Mouse (Mus musculus): Measurements from ENCODE around the gene Lsm10.
"Not testable (repeated sequence)": the region's sequence is repeated elsewhere in the genome, so short reads cannot be mapped to it uniquely, and the experiment has no call there.

Gene Lsm10

DNA sequence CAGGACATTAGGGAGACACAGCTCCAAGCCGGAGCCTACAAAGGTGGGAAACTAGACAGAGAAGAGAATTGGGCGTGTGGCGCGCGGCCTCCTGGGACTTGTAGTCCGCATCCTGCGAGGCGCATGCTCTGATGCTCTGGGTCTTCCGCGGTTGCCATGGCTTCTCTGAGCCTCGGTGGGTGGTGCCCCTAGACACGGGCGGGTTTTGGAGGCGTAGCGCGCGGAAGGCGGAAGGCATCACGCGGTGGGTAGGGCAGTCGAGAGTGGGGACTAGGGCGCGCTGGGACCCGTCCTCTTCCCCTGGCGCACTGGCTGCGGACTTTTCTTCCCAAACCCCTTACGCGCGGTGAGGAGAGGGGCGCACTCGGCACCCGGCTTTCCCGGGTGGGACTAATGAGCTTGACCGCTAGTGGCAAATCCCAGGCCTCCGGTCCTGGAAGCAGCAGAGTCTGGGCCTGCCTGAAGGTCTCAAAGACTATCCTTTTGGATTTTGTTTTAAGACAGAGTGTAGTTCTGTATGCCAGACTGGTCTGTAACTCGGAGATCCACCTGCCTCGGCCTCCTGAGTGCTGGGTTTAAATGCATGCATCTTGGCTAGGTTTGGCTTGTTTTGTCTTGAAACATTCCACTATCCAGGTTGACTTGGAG lies at the start of gene Lsm10:
Lsm10 (plus strand) TSS at position 160 of the 648 bp plus-strand sequence.
- peak; percentile 95 for DNase-seq

DNA sequence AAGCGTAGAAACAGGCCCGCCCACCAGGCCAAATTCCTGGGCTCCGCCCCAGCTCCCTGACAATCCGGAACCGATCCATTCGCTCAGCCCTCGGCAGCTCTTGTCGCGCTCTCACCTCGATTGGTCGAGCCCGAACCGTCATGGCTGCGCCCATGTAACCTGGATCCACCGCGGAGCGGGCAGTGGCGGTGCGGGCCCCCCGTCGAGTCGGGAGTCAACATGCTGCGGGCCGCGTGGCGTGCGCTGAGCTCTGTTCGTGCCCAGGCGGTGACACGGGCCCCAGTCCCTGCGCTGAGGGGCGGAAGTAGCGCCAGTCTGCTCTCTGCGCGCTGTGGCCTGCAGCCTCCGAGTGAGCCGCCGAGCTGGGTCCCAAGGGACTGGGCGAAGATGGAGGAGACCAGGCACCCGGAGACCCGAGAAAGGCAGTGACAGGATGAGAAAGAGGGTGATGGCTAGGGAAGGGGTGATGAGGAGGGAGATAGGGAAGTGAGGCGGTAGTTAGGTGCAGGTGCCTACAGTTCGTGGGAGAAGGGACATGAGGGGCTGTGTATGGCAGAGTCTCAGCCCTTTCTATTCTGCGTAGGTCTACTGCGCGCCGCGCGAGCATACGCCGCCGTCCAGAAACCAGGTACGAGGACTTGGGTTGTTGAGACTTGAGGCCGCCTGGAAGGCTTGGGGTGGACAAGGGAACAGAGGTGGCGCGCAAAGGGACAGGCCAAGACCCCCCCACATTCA lies 49.4 kb upstream of the Lsm10 start, which contains the start of gene Mrps15:
Mrps15 (plus strand) TSS at position 75 of the 735 bp plus-strand sequence.
- peak; percentile 77 for DNase-seq

DNA sequence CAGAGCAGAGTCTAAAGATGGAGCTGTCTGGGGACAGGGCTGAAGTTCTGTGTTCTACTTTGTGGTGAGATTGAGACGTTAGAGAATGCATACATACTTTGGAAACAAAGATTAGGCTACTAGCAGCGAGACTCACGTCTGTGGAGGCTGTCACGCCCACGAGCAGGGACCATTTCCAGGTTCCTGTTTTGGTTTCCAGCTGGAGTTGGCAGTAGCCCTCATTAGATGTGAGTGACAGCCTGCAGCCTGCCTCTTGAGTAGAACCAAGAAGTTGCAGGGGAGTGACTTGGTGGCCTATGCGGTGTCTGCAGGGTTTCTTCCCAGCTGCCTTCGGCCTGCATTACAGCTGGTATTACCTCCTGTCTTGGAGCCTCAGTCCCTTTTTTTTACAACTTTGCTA lies 44.8 kb upstream of the Lsm10 start:
- no peak for DNase-seq

DNA sequence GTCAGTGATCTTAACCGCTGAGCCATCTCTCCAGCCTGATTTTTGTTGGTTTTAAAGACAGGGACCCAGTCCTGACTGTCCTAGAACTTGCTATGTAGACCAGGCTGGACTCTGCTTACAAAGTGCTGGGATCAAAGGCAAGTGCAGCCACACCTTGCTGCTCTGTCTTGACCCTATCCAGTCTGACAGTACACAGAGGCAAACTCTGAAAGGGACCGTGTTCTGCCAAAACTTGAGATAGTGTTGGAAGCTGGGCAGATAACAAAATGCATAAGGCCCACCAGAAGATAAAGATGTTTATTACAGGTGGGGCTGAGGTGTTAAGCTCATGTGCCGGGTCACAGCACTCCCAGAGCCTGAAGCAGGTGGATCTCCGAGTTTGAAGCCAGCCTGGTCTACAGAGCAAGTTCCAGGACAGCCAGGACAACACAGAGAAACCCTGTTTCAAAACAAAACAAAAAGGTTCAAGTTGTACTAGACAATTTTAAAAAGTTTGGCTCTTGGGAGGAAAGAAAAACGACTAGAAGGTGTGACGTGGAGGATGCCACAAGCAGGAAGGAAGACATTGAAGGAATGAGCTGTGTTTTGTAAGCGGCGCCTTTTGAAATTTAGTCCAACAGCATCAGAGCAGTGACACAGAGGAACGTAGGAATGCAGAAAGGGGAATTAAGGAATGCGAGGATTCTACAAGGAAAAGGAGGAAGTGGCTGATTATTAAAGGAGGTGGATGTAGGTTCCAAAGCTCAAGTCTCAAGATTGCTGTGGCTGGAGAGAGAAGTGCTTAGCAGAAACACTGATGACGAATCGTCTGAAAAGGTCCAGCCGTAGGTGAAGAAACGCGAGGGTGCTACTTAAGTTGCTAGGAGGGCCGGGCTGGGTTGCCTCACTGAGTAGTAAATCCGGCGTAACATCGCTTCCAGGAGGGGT lies 39.0 kb upstream of the Lsm10 start:
- DNase-seq = no peak

DNA sequence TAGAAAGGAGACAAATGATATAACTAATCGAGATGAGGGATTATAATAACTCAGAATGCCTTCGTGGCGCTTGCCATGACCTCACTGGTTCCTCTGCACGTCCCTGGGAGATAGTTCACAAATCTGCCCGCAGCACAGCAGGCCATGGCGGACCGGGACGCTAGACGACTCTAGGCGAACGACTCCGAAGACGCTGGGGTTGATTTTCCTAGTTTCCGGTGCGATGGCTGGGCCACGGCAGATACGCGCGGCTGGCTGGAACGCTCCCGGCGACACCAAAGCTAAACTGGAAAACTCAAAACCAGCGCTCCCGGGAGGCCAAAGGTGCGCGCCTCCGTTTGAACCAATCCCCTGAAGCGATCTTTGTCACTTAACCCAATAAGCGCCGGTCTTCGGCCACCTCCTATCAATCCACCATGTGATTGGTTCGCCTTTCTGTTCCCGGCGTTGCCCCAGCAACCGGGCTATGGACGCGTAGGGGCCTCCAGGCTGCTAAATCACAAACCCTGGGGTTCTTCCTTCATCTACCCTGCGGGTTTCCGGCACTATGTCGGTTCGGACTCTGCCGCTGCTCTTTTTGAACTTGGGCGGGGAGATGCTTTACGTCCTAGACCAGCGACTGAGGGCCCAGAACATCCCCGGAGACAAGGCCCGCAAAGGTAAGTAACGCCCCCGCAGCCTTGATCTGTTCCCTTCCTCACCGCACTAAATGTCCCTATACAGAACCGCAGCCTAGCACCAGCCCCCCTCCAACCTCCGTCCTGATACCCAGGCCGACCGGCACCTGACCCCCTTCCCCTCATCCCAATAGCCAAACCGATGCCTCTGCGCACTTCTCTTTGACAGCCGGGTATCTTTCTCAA lies 38.1 kb upstream of the Lsm10 start, which contains the start of gene Oscp1:
Oscp1 (plus strand) TSS at position 432 of the 863 bp plus-strand sequence.
- peak; percentile 90 for DNase-seq

DNA sequence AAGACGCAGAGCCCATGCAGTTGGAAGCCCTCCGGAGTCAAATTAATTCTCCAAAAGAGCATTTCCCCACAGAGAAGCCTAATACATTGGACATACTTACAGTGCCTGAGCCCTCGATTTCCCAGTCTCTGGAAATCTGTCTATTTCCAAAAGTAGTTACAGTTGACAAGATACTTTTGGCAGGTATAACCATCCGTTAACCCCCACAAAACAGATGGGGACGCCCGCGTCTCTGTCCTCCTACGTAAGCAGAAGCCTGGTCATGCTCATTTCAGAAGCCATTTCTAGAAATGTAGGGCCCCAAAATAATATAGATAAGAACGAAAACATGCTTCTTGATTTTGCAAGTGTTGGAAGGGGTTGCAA lies 37.4 kb upstream of the Lsm10 start:
- no peak for DNase-seq

DNA sequence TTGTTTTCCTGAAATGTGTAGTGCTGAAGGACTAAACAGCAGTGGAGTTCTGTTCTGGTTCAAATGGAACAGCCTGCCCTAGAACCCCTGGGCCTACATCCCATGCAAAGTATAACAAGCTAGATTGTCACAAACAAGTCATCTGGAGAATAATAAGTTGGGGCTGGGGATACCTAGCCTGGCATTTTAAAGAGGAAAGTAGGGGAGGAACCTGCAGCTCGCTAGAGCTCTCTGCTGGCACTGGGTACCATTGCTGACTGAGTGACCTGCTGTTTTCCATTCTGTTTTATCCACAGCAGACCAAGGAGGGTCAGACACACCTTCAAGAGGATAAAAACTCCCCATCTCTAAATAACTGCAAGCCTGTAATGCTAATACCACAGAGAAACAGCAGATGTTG lies 33.6 kb upstream of the Lsm10 start:
- DNase-seq = peak; percentile 43

DNA sequence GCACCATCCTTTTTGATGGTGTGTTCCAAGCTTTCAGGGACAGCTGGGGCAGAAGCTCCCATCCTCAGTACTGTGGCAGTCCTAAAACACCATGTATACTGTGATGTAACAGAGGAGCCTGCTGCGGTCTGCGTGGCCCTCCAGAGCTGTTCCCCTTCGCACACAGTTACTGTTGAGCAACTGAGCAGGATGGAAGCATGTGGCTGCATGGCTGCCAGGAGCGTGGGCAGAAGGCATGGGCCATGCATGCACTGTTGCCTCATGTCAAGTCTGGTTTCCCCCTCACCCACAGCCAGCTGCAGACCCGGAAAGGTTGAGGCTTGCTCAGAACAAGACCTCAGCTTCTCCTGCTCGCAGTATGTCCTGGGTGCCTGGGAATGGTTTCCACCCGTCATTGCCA lies 31.2 kb upstream of the Lsm10 start:
- DNase-seq = no peak

DNA sequence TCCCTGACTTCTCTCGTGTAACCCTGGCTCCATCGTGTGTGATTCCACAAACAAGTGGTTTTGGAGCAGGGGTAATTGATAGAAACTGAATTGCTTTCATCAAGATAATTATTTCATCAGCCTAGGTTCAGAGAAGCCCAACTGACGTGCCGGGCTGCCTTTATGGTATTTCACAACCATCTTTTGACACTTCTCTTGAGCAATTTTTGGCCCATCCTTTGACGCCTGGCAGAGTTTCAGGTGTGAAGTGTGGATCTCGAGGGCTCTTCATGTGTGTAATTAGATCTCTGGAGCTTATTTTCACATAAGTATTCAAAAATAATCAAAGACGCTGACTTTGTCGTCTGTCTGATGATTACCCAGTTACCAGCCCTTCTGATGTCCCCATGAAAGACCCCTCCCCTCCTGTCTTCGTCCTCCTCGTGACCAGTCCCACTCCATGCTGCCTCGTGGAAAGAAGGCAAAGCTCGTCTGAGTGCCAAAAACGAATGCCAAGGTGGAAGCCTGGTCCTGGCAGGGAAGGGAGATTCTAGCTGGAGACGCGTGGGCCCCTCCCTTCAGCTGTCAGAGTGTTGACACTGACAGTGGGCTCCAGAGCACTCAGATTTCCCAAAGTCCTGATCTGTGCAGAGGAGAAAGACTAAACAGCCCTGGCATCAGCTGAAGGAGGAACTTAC lies 28.9 kb upstream of the Lsm10 start:
- no peak for DNase-seq

DNA sequence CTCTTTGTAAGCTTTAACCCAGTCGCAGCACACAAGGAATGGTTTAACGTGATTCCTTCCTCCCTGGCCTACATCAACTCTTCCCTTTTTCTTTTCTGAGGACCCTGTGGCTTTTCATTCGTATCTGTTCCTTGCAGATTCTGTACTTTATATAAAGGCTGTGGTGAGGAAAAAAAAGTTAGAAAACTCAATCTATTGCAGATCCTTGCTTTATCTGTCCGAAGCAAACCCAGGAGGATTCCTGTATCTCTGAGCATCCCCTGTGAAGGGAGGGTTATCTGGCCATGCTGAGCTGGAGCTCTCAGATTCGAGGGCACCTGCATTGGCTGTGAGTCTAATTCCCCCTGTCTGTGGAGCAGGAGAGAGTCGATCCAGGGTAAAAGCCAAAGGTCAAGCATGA lies 27.6 kb upstream of the Lsm10 start:
- DNase-seq = no peak

DNA sequence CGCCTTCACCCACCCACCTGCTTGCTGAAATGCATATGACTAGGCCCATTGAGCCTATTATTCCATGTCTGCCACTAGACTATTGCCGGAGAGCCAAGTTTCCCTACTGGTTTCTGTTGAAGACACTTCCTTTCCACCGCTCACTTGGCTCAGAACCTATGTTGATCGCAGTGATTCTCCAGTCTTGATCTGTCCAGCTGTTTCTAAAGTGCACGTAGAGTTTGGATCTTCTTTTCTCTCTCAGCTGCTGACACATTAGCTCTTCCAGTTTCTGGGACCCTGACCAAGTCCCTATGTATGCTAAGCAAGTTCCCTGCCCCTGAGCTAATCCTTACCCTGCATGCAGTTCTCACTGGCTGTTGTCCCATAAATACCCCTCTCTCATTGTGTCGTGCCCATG lies 18.6 kb upstream of the Lsm10 start:
- no peak for DNase-seq

DNA sequence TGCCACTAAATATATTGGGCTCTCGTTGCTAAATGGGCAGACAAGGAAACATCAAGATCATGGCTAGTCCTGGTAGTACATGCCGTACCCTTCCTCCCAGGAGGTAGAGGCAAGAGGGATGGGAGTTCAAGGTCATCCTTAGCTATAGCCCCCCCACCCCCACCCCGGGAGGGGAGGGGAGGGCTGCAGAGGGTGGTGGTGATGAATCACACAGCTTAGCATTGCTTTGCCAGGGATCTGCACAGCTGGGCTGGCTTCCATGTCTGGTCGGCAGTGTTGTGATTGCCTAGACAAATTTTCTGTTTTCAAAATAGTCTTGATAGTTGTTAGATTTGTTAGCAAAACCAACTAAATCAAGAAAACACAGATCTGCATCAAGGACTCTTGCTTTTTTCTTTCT lies 17.2 kb upstream of the Lsm10 start:
- DNase-seq = no peak

DNA sequence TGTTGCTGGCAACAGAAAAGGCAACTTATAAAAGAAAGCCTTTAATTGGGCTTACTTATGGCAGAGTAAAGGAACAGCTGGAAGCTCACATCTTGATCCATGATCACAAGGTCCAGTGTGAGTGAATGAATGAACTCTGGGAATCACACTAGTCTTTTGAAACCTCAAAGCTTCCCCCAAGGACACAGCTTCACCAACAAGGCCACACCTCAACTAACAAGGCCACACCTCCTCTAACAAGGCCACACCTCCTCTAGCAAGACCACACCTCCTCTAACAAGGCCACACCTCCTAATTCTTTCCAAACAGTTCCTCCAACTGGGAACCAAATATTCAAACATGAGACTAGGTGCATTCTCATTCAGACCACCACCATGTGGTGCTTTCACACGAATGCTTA lies 14.8 kb upstream of the Lsm10 start:
- no peak for DNase-seq

DNA sequence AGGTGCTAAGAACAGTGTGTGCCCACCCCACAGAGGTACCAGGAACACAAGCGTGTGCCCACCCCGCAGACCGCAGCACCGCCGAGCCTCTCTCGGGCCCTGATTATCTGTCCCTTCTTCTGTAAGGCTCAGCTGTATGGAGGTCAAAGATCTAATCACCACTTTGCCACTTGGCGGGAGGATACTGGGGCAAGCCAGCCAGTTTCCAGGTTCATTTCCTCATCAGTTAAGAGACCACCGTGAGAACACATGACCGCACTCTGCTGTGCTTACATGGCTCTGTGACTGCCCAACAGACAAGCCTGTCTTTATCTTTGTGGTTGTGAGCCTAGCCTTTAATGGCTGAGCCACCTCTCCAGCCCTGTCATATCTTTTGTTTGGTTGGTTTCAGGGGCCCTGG lies 13.4 kb upstream of the Lsm10 start:
- DNase-seq = no peak

DNA sequence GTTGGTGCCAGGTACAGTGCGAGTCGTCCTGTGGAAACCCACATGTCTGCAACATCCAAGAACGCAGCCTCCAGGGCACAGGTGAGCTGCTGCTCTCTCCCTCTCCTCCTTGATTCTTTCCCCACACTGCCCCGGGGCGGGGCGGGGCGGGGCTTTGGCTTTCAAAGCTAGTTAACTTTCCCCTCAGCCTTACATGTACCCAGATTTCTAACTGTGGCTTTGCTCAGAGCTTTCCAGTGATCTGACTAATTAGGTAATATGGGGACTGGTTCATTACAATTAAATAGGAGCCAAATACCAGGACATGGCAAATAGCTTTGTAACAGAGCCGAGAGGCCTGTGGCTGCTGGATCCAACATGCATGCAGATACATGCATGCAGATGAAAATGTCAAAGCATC lies 12.0 kb upstream of the Lsm10 start:
- DNase-seq = no peak

DNA sequence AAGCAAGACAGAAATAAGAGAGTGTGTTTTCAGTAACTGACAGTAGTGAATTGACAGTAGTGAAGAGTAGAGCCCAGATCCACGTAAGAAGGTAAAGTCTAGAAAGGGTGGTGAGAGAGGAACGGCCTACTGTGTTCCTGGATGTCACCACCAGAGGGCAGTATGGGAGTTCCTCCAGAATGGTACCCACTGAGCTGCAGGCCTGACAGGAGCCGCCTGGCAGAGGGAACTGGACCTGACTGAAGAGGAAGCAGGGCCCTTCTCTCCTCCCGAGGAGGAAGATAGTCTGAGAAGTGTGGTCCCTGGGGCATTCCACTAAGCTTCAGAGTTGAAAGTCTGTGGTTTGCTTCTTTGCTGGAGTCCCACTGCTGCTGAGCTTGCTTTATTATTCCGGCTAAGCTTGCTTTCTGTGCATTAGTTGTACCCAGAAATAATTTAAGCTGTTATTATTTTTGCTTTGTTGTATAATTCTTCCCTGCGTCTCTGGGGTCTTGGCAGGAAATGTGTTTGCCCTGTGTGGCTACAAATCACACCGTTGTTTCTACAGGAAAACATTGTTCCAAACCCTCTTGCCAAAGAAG lies 10.3 kb upstream of the Lsm10 start:
- peak; percentile 89 for DNase-seq

DNA sequence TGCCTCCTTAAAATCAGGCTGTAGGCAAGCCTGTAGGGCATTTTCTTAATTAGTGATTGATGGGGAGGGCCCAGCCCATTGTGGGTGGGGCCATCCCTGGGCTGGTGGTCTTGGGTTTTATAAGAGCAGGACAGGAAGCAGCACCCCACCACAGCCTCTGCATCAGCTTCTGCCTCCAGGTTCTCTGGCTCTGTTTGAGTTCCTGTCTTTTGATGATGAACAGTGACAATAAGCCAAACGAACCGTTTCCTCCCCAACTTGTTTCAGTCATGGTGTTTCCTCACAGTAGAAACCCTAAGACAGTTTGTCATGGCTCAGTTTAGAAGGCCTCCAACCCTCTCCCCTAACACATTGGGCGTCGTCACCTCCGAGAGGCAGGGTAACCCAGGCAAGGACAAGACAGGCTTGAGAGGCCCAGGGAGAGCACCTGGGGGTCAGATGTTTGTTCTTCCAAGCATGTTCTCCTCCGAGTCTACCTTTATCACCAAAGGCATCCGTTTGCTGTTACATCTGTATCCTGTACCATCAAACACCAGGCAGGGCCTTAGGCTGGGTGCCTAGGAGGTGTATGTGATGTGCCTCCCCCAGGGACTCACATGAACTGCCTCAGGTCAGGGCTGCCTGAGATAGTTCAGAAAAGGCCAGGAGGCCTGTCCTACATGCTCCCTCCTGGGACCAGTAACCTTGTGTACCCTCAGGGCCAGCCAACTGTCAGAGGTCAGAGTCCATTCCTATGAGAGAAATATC lies 6.1 kb upstream of the Lsm10 start:
- DNase-seq = peak; percentile 62

DNA sequence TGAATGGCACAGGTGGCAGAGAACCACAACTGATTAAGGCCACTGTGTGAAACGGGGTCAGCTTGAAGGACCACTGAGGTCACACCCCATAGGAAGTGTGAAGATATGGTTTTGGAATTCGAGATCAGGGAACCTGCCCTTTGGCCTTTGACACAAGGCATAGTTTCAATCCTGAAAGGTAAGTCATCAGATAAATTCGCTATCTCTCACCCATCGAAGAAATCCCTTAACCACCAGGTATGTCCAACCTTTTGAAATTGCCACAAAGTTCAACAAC lies 5.6 kb upstream of the Lsm10 start:
- no peak for DNase-seq

DNA sequence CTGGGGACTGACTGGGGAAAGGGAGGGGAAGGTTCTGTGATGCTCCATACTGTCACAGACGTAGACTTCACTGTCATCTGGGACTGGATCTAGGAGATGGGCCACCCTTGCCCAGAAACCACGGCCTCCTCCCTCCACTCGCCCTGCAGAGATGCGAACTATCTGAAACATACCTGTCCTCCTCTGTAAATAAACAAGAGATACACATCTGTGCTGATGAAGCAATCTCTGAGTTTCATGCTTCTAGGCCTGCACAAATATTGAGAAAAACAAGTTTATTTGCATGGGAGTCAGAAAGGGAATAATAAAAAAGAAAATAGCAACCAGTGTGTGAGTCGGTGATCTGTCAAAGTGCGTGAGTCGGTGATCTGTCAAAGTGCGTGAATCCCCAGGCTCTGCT lies 4.5 kb upstream of the Lsm10 start:
- DNase-seq = no peak

DNA sequence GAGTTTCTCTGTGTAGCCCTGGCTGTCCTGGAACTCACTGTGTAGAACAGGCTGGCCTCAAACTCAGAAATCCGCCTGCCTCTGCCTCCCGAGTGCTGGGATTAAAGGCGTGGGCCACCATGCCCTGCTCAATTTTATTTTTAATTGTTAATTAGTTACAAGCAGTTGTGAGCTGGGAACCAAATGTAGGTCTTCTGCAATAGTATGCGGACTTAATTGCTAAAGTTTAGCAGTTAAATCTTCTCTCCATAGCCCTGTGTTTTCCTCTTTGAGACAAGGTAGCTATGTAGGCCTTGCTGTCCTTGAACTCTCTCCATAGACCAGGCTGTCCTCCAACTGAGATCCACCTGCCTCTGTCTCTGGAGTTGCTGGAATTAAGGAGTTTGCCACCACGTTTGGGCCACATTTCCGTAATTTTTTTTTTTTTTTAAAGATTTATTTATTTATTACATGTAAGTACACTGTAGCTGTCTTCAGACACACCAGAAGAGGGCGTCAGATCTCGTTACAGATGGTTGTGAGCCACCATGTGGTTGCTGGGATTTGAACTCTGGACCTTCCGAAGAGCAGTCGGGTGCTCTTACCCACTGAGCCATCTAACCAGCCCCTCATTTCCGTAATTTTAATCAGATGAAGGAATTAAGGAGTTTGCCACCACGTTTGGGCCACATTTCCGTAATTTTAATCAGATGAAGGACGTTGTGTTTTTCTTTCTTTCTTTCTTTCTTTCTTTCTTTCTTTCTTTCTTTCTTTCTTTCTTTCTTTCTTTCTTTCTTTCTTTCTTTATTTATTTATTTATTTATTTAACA lies 597 bp upstream of the Lsm10 start:
- not testable (repeated sequence) for DNase-seq
